Mouse (Mus musculus) lung, embryonic 15.5 days (tissue): ENCODE results near the gene Rdh16f2. TPM values are rescaled to one million over a fixed set of nuclear protein-coding genes. Genes with fewer than 3 reads are reported as not detected.
"Not testable (repeated sequence)": the region's sequence is repeated elsewhere in the genome, so short reads cannot be mapped to it uniquely, and the experiment has no call there.

ENCODE experiments used
- ATAC-seq: fragments of 200-750 bp; cut with Nextera tagmentation; 2 replicates; pipeline ENCODE4 v1.8.0; 2017; ENCODE audit warnings: moderate number of reproducible peaks, borderline replicate concordance; ENCODE audit not compliant: low FRiP score, low TSS enrichment; ENCODE audit errors: extremely low read depth
- H3K27ac ChIP-seq: fragments of 300-500 bp; sonication (generic); 2 replicates; pipeline ENCODE4 v1.5.1; 2015; ENCODE audit warnings: moderate library complexity, mild to moderate bottlenecking, inconsistent platforms
- H3K27me3 ChIP-seq: fragments of 300-500 bp; sonication (generic); 2 replicates; pipeline ENCODE4 v1.6.1; 2015; ENCODE audit warnings: inconsistent platforms
- H3K36me3 ChIP-seq: fragments of 300-500 bp; sonication (generic); 2 replicates; pipeline ENCODE4 v1.6.1; 2015; ENCODE audit warnings: inconsistent platforms
- H3K4me1 ChIP-seq: fragments of 300-500 bp; sonication (generic); 2 replicates; pipeline ENCODE4 v1.6.1; 2015; ENCODE audit warnings: inconsistent platforms
- H3K4me2 ChIP-seq: fragments of 300-500 bp; sonication (generic); 2 replicates; pipeline ENCODE4 v1.6.1; 2015; ENCODE audit warnings: inconsistent platforms, mild to moderate bottlenecking, moderate library complexity
- H3K4me3 ChIP-seq: fragments of 300-500 bp; sonication (generic); 2 replicates; pipeline ENCODE4 v1.5.1; 2015; ENCODE audit warnings: mild to moderate bottlenecking, inconsistent platforms
- H3K9ac ChIP-seq: fragments of 300-500 bp; sonication (generic); 2 replicates; pipeline ENCODE4 v1.6.1; 2015; ENCODE audit warnings: inconsistent platforms
- H3K9me3 ChIP-seq: fragments of 300-500 bp; sonication (generic); 2 replicates; pipeline ENCODE4 v1.6.1; 2016; ENCODE audit warnings: inconsistent platforms
- WGBS: fragments of 180-500 bp; shearing (Covaris S2); methylation state at CpG from one replicate; pipeline ENCODE4 v1.1.7; 2015; 5-methylcytosine and 5-hydroxymethylcytosine counted together
- polyA plus RNA-seq: library from polyadenylated mRNA; unstranded; fragments of >200 nt; fragmentation: Nextera tagmentation; extraction: Ambion mirVana; gene quantifications from 2 replicates; pipeline ENCODE4 v1.2.1, GENCODE M21; 2015

Gene Rdh16f2
- not detected in 2 replicates for polyA plus RNA-seq

- ATAC-seq, result no peak
- H3K4me3 ChIP-seq, result no peak within 1 kb of the TSS
Observed at GRCm38 (mm10) chr10:127866232-127866631, at the start of gene Rdh16f2. Rdh16f2 (plus strand) TSS chr10:127866474.

GRCm38 (mm10) chr10:127817268-127817910 lies 48.9 kb upstream of the Rdh16f2 start:
- not testable (repeated sequence) for ATAC-seq, H3K27ac ChIP-seq, H3K27me3 ChIP-seq, H3K4me1 ChIP-seq, H3K36me3 ChIP-seq, H3K9ac ChIP-seq, H3K9me3 ChIP-seq, H3K4me3 ChIP-seq, H3K4me2 ChIP-seq
- 67% methylated on average over 4 of the region's 4 CpGs for WGBS

More at GRCm38 (mm10) chr10:127866232-127866631, at the start of gene Rdh16f2:
- Histone ChIP-seq H3K4me2 (no peak within 1 kb of the TSS), H3K9me3 (no peaks in the 10 kb centered on the region), H3K4me1 (no peaks in the 10 kb centered on the region), H3K9ac (no peak within 1 kb of the TSS), H3K27ac (no peak within 1 kb of the TSS), H3K27me3 (no peaks in the 10 kb centered on the region), H3K36me3 (no peaks in the 10 kb centered on the region)
- WGBS, result 79% methylated on average over 3 of the region's 3 CpGs

GRCm38 (mm10) chr10:127821806-127822205 lies 44.5 kb upstream of the Rdh16f2 start:
- not testable (repeated sequence) for H3K4me2 ChIP-seq, H3K27ac ChIP-seq, H3K27me3 ChIP-seq, ATAC-seq, H3K36me3 ChIP-seq, H3K9me3 ChIP-seq, H3K4me3 ChIP-seq, H3K4me1 ChIP-seq, H3K9ac ChIP-seq
- 85% methylated on average over 2 of the region's 2 CpGs for WGBS

GRCm38 (mm10) chr10:127825386-127825785 lies 40.9 kb upstream of the Rdh16f2 start:
- H3K27me3 ChIP-seq, result no peaks in the 10 kb centered on the region
- H3K36me3 ChIP-seq, result no peaks in the 10 kb centered on the region
- ATAC-seq, result no peak
- H3K9ac ChIP-seq, result no peak overlapping the region
- H3K27ac ChIP-seq, result no peak overlapping the region
- no peak overlapping the region for H3K4me2 ChIP-seq
- no peak overlapping the region for H3K4me3 ChIP-seq
- H3K4me1 ChIP-seq, result no peaks in the 10 kb centered on the region
- WGBS, result 76% methylated on average over 6 of the region's 6 CpGs
- peaks cover 4% of the 10 kb centered on the region; the same call in 1 of the 2 replicates for H3K9me3 ChIP-seq

GRCm38 (mm10) chr10:127829121-127829520 lies 37.2 kb upstream of the Rdh16f2 start:
- Histone ChIP-seq H3K4me3 (no peak overlapping the region), H3K4me2 (no peak overlapping the region), H3K27me3 (no peaks in the 10 kb centered on the region), H3K27ac (no peak overlapping the region), H3K9ac (no peak overlapping the region), H3K36me3 (no peaks in the 10 kb centered on the region), H3K4me1 (no peaks in the 10 kb centered on the region), H3K9me3 (no peaks in the 10 kb centered on the region)
- no peak for ATAC-seq
- 60% methylated on average over 3 of the region's 3 CpGs for WGBS

GRCm38 (mm10) chr10:127834186-127834585 lies 32.1 kb upstream of the Rdh16f2 start:
- not testable (repeated sequence) for H3K9me3 ChIP-seq, H3K27me3 ChIP-seq, ATAC-seq, H3K27ac ChIP-seq, H3K4me3 ChIP-seq, H3K4me2 ChIP-seq, H3K36me3 ChIP-seq, H3K4me1 ChIP-seq, H3K9ac ChIP-seq
- WGBS, result 86% methylated on average over 1 of the region's 1 CpGs

- Histone ChIP-seq H3K9ac (no peak overlapping the region), H3K36me3 (no peaks in the 10 kb centered on the region), H3K27me3 (no peaks in the 10 kb centered on the region), H3K4me1 (no peaks in the 10 kb centered on the region), H3K9me3 (no peaks in the 10 kb centered on the region), H3K4me2 (no peak overlapping the region), H3K27ac (no peak overlapping the region), H3K4me3 (no peak overlapping the region)
- no peak for ATAC-seq
- WGBS, result 71% methylated on average over 5 of the region's 5 CpGs
Observed at GRCm38 (mm10) chr10:127835292-127835691, 31.0 kb upstream of the Rdh16f2 start.

GRCm38 (mm10) chr10:127837793-127838192 lies 28.5 kb upstream of the Rdh16f2 start:
- not testable (repeated sequence) for ATAC-seq

GRCm38 (mm10) chr10:127838539-127838938 lies 27.7 kb upstream of the Rdh16f2 start:
- H3K4me3 ChIP-seq, result no peak overlapping the region
- 76% methylated on average over 2 of the region's 2 CpGs for WGBS
- H3K27ac ChIP-seq, result no peak overlapping the region
- no peak overlapping the region for H3K4me2 ChIP-seq
- H3K27me3 ChIP-seq, result no peaks in the 10 kb centered on the region
- no peak overlapping the region for H3K9ac ChIP-seq
- no peaks in the 10 kb centered on the region for H3K36me3 ChIP-seq
- H3K4me1 ChIP-seq, result no peaks in the 10 kb centered on the region
- H3K9me3 ChIP-seq, result no peaks in the 10 kb centered on the region
- ATAC-seq, result no peak

More at GRCm38 (mm10) chr10:127837793-127838192, 28.5 kb upstream of the Rdh16f2 start:
- H3K27ac ChIP-seq, H3K4me2 ChIP-seq, H3K4me1 ChIP-seq, H3K36me3 ChIP-seq, H3K4me3 ChIP-seq, H3K9ac ChIP-seq, H3K27me3 ChIP-seq, H3K9me3 ChIP-seq: not testable (repeated sequence)
- 87% methylated on average over 5 of the region's 5 CpGs for WGBS

- ATAC-seq, result no peak
- Histone ChIP-seq H3K4me2 (no peak overlapping the region), H3K9me3 (no peaks in the 10 kb centered on the region), H3K36me3 (no peaks in the 10 kb centered on the region), H3K4me1 (no peaks in the 10 kb centered on the region), H3K9ac (no peak overlapping the region), H3K27me3 (no peaks in the 10 kb centered on the region), H3K4me3 (no peak overlapping the region), H3K27ac (no peak overlapping the region)
- 59% methylated on average over 2 of the region's 2 CpGs for WGBS
Observed at GRCm38 (mm10) chr10:127840776-127841175, 25.5 kb upstream of the Rdh16f2 start.

GRCm38 (mm10) chr10:127845945-127846344 lies 20.3 kb upstream of the Rdh16f2 start:
- not testable (repeated sequence) for H3K9me3 ChIP-seq, H3K4me1 ChIP-seq, H3K36me3 ChIP-seq, H3K27me3 ChIP-seq, H3K9ac ChIP-seq, H3K4me3 ChIP-seq, H3K4me2 ChIP-seq, ATAC-seq, H3K27ac ChIP-seq
- 84% methylated on average over 5 of the region's 5 CpGs for WGBS

GRCm38 (mm10) chr10:127848089-127848488 lies 18.2 kb upstream of the Rdh16f2 start:
- no peak overlapping the region for H3K4me3 ChIP-seq
- H3K4me2 ChIP-seq, result no peak overlapping the region
- no peaks in the 10 kb centered on the region for H3K36me3 ChIP-seq
- no peaks in the 10 kb centered on the region for H3K4me1 ChIP-seq
- no peaks in the 10 kb centered on the region for H3K9me3 ChIP-seq
- WGBS, result 71% methylated on average over 1 of the region's 1 CpGs
- no peak overlapping the region for H3K9ac ChIP-seq
- no peaks in the 10 kb centered on the region for H3K27me3 ChIP-seq
- no peak overlapping the region for H3K27ac ChIP-seq
- no peak for ATAC-seq

GRCm38 (mm10) chr10:127849628-127850027 lies 16.6 kb upstream of the Rdh16f2 start, which contains the start of gene Rdh19:
Rdh19 (plus strand) TSS chr10:127849928.
- Histone ChIP-seq H3K9me3 (no peaks in the 10 kb centered on the region), H3K4me3 (no peak within 1 kb of the TSS), H3K4me1 (no peaks in the 10 kb centered on the region), H3K9ac (no peak within 1 kb of the TSS), H3K36me3 (no peaks in the 10 kb centered on the region), H3K27ac (no peak within 1 kb of the TSS), H3K27me3 (no peaks in the 10 kb centered on the region), H3K4me2 (no peak within 1 kb of the TSS)
- WGBS, result 25% methylated on average over 1 of the region's 1 CpGs
- ATAC-seq, result no peak
